Mouse (Mus musculus) heart, postnatal 4 days (tissue): Measurements from ENCODE around the gene Ganab. TPM values are rescaled to one million over a fixed set of nuclear protein-coding genes. Genes with fewer than 3 reads are reported as not detected.
A peak's percentile ranks its signal among the peaks of the same experiment; 100 is the strongest.
"Not testable (repeated sequence)": the region's sequence is repeated elsewhere in the genome, so short reads cannot be mapped to it uniquely, and the experiment has no call there.

Source experiments
- DNase-seq: peaks from one replicate; pipeline ENCODE4 v3.0.0; 2021
- total RNA-seq, 2 experiments: library from RNA; stranded (reverse); gene quantifications; 2 replicates each; pipeline ENCODE4 v1.2.3; 2021

The Ganab gene
- 10 to 100 TPM; 80.9 to 83.7 TPM for total RNA-seq

GRCm38 (mm10) chr19:8897865-8898495 is at the start of gene Ganab:
Gene Ganab (plus strand): TSS chr19:8898071.
- DNase-seq, result peak; percentile 96

GRCm38 (mm10) chr19:8848356-8848755 is 49.5 kb upstream of the Ganab start:
- no peak for DNase-seq

- DNase-seq, result peak; percentile 58
Observed at GRCm38 (mm10) chr19:8850402-8850901, 47.4 kb upstream of the Ganab start, which contains the start of gene Lrrn4cl. Gene Lrrn4cl (plus strand): TSS chr19:8850768.

- DNase-seq, result no peak
Observed at GRCm38 (mm10) chr19:8851639-8852038, 46.2 kb upstream of the Ganab start.

GRCm38 (mm10) chr19:8852236-8852928 is 45.5 kb upstream of the Ganab start:
- no peak for DNase-seq

GRCm38 (mm10) chr19:8853117-8853516 is 44.8 kb upstream of the Ganab start:
- no peak for DNase-seq

- peak; percentile 71 for DNase-seq
Observed at GRCm38 (mm10) chr19:8857689-8858088, 40.2 kb upstream of the Ganab start.

GRCm38 (mm10) chr19:8859018-8859417 is 38.9 kb upstream of the Ganab start:
- DNase-seq, result no peak

GRCm38 (mm10) chr19:8864265-8864664 is 33.6 kb upstream of the Ganab start:
- DNase-seq, result no peak

GRCm38 (mm10) chr19:8870381-8870780 is 27.5 kb upstream of the Ganab start:
- not testable (repeated sequence) for DNase-seq

- DNase-seq, result no peak
Observed at GRCm38 (mm10) chr19:8870838-8871237, 27.0 kb upstream of the Ganab start.

- peak; percentile 97 for DNase-seq
Observed at GRCm38 (mm10) chr19:8871267-8872186, 26.3 kb upstream of the Ganab start, which contains the start of gene Ubxn1. Gene Ubxn1 (plus strand): TSS chr19:8871496.

- DNase-seq, result no peak
Observed at GRCm38 (mm10) chr19:8872266-8872840, 25.5 kb upstream of the Ganab start.

- DNase-seq, result no peak
Observed at GRCm38 (mm10) chr19:8875031-8875430, 22.8 kb upstream of the Ganab start.

- DNase-seq, result peak; percentile 90
Observed at GRCm38 (mm10) chr19:8880311-8881033, 17.4 kb upstream of the Ganab start, which contains the start of gene Uqcc3. Gene Uqcc3 (minus strand): TSS chr19:8880923.

- no peak for DNase-seq
Observed at GRCm38 (mm10) chr19:8881034-8881392, 16.9 kb upstream of the Ganab start.

GRCm38 (mm10) chr19:8883616-8884015 is 14.3 kb upstream of the Ganab start, which contains the start of the genes Lbhd1 and Gm49403:
Gene Lbhd1 (plus strand): TSS chr19:8883732.
Gene Gm49403 (plus strand): TSS chr19:8883930.
- DNase-seq, result no peak

- DNase-seq, result no peak
Observed at GRCm38 (mm10) chr19:8886916-8887584, 10.8 kb upstream of the Ganab start.

- DNase-seq, result no peak
Observed at GRCm38 (mm10) chr19:8887585-8888463, 10.0 kb upstream of the Ganab start.
